Mouse (Mus musculus) liver, embryonic 14.5 days (tissue): Measurements from ENCODE around the gene Arpc3. TPM values are rescaled to one million over a fixed set of nuclear protein-coding genes. Genes with fewer than 3 reads are reported as not detected.

Experiments used
- ATAC-seq: fragments of 200-750 bp; cut with Nextera tagmentation; 2 replicates; pipeline ENCODE4 v1.8.0; 2017; ENCODE audit warnings: moderate number of reproducible peaks, mild to moderate bottlenecking, moderate library complexity; ENCODE audit not compliant: insufficient read depth
- DNase-seq, 3 experiments: peaks; one replicate each; pipeline ENCODE4 v3.0.0-alpha.2; 2012 to 2013; ENCODE audit warnings: low read depth in 3 of 3, low spot score in 3 of 3
- H3K27ac ChIP-seq: fragments of 300-500 bp; sonication (generic); 2 replicates; pipeline ENCODE4 v1.5.1; 2014; ENCODE audit warnings: moderate library complexity, mild to moderate bottlenecking, control low read depth, inconsistent platforms
- H3K27me3 ChIP-seq: fragments of 300-500 bp; sonication (generic); 2 replicates; pipeline ENCODE4 v1.6.1; 2014; ENCODE audit warnings: mild to moderate bottlenecking, low read length, moderate library complexity; ENCODE audit not compliant: control insufficient read depth, insufficient read depth
- H3K36me3 ChIP-seq: fragments of 300-500 bp; sonication (generic); replicated peaks from 2 replicates; pipeline ENCODE4 v1.6.1; 2014; ENCODE audit warnings: low read depth; ENCODE audit not compliant: control insufficient read depth, insufficient read depth
- H3K4me1 ChIP-seq, 2 experiments: fragments of 200-500 bp in 1 of 2; fragments of 300-500 bp in 1 of 2; sonication (generic) in 1 of 2; replicated peaks; 2 replicates each; pipeline ENCODE4 v1.6.1; 2012 to 2014; ENCODE audit warnings: antibody characterized with exemption in 1 of 2, inconsistent platforms in 1 of 2, low read length in 1 of 2; ENCODE audit not compliant: control insufficient read depth in 2 of 2, insufficient read depth in 2 of 2
- H3K4me2 ChIP-seq: fragments of 300-500 bp; sonication (generic); 2 replicates; pipeline ENCODE4 v1.6.1; 2014; ENCODE audit warnings: low read depth, mild to moderate bottlenecking, control low read depth, moderate library complexity
- H3K4me3 ChIP-seq, 2 experiments: fragments of 200-500 bp in 1 of 2; fragments of 300-500 bp in 1 of 2; sonication (generic) in 1 of 2; 2 replicates each; pipeline ENCODE4 v1.5.1; 2012 to 2014; ENCODE audit warnings: low read depth in 2 of 2, low read length in 2 of 2, mild to moderate bottlenecking in 2 of 2, control low read depth in 1 of 2, inconsistent platforms in 1 of 2, moderate library complexity in 1 of 2; ENCODE audit not compliant: insufficient read depth in 1 of 2
- H3K9ac ChIP-seq: fragments of 300-500 bp; sonication (generic); replicated peaks from 2 replicates; pipeline ENCODE4 v1.6.1; 2014; ENCODE audit warnings: mild to moderate bottlenecking, control low read depth, moderate library complexity
- H3K9me3 ChIP-seq: fragments of 300-500 bp; sonication (generic); 2 replicates; pipeline ENCODE4 v1.6.1; 2016; ENCODE audit warnings: low read length, mixed read lengths; ENCODE audit not compliant: control insufficient read depth
- CTCF ChIP-seq: IDR thresholded peaks from 2 replicates; pipeline ENCODE4 v1.5.1; 2016; ENCODE audit warnings: antibody characterized with exemption, low read depth, control low read depth
- EP300 ChIP-seq: IDR thresholded peaks from 2 replicates; pipeline ENCODE4 v1.6.1; 2016; ENCODE audit warnings: antibody characterized with exemption, low read depth
- WGBS: fragments of 180-500 bp; shearing (Covaris S2); extraction: QIAGEN DNeasy Blood & Tissue Kit; methylation state at CpG from one replicate; pipeline ENCODE4 v1.1.7; 2014; ENCODE audit not compliant: insufficient replicate concordance; 5-methylcytosine and 5-hydroxymethylcytosine counted together
- polyA plus RNA-seq, 2 experiments: library from polyadenylated mRNA; depleted of rRNA in 1 of 2; stranded (reverse) in 1 of 2; unstranded in 1 of 2; fragments of >200 nt; fragmentation: Nextera tagmentation in 1 of 2; extraction: Ambion mirVana in 1 of 2; gene quantifications; 2 replicates each; pipeline versions ENCODE4 v1.2.1 to v1.2.3; 2012 to 2014

The Arpc3 gene
- polyA plus RNA-seq, 2 experiments = 36.3 to 180 TPM

GRCm38 (mm10) chr5:122372878-122373277 is 18.8 kb upstream of the Arpc3 start:
- Histone ChIP-seq H3K27me3 (no peaks in the 10 kb centered on the region), H3K9me3 (no peaks in the 10 kb centered on the region), H3K27ac (peak overlapping the region; percentile 83), H3K4me2 (peak overlapping the region; percentile 86), H3K36me3 (peaks cover 16% of the 10 kb centered on the region), H3K9ac (peak overlapping the region; percentile 79), H3K4me3 (peak overlapping the region; percentile 76 to 90), H3K4me1 (peaks cover 0 to 3% of the 10 kb centered on the region in 2 experiments; a peak in 3 of 4 replicates)
- no peak for TF ChIP-seq CTCF
- TF ChIP-seq EP300 = no peak
- WGBS = 3% methylated on average over 5 of the region's 5 CpGs
- DNase-seq (no peak), ATAC-seq (no peak)

- H3K4me2 ChIP-seq = no peak overlapping the region
- no peak overlapping the region for H3K27ac ChIP-seq
- 80% methylated on average over 4 of the region's 4 CpGs for WGBS
- no peak overlapping the region for H3K4me3 ChIP-seq
- ATAC-seq (no peak), DNase-seq (no peak)
- H3K9me3 ChIP-seq = no peaks in the 10 kb centered on the region
- peaks cover 20% of the 10 kb centered on the region; the same call in 1 of the 2 replicates for H3K36me3 ChIP-seq
- H3K9ac ChIP-seq = no peak overlapping the region
- TF ChIP-seq EP300 = no peak
- TF ChIP-seq CTCF = no peak
- H3K4me1 ChIP-seq = peaks cover 0 to 3% of the 10 kb centered on the region in 2 experiments; a peak in 3 of 4 replicates
- H3K27me3 ChIP-seq = no peaks in the 10 kb centered on the region
Measured at GRCm38 (mm10) chr5:122377101-122377833, 14.4 kb upstream of the Arpc3 start.

- TF ChIP-seq EP300 (no peak), CTCF (no peak)
- H3K9me3 ChIP-seq = no peaks in the 10 kb centered on the region
- no peak overlapping the region for H3K27ac ChIP-seq
- no peak overlapping the region for H3K4me3 ChIP-seq
- peaks cover 21% of the 10 kb centered on the region; the same call in 1 of the 2 replicates for H3K36me3 ChIP-seq
- no peak for ATAC-seq
- DNase-seq = no peak
- WGBS = 88% methylated on average over 12 of the region's 12 CpGs
- H3K4me1 ChIP-seq = peaks cover 0 to 3% of the 10 kb centered on the region in 2 experiments; a peak in 3 of 4 replicates
- H3K27me3 ChIP-seq = no peaks in the 10 kb centered on the region
- no peak overlapping the region for H3K4me2 ChIP-seq
- H3K9ac ChIP-seq = no peak overlapping the region
Measured at GRCm38 (mm10) chr5:122378171-122378570, 13.5 kb upstream of the Arpc3 start.

- H3K4me3 ChIP-seq = no peak overlapping the region
- peaks cover 18% of the 10 kb centered on the region; the same call in 1 of the 2 replicates for H3K36me3 ChIP-seq
- no peak overlapping the region for H3K27ac ChIP-seq
- DNase-seq (peak; percentile 46 to 52 (median 52)), ATAC-seq (peak; percentile 64; the same call in 1 of the 2 replicates)
- H3K9me3 ChIP-seq = no peaks in the 10 kb centered on the region
- 51% methylated on average over 11 of the region's 11 CpGs for WGBS
- no peaks in the 10 kb centered on the region for H3K27me3 ChIP-seq
- TF ChIP-seq CTCF (peak; percentile 97), EP300 (no peak)
- H3K9ac ChIP-seq = no peak overlapping the region
- no peak overlapping the region for H3K4me2 ChIP-seq
- no peaks in the 10 kb centered on the region for H3K4me1 ChIP-seq
Measured at GRCm38 (mm10) chr5:122379374-122380155, 12.1 kb upstream of the Arpc3 start.

GRCm38 (mm10) chr5:122390006-122390405 is 1.7 kb upstream of the Arpc3 start:
- no peak for DNase-seq
- no peak for TF ChIP-seq EP300
- Histone ChIP-seq H3K4me1 (peaks cover 8 to 10% of the 10 kb centered on the region in 2 experiments), H3K36me3 (no peaks in the 10 kb centered on the region; the same call in 1 of the 2 replicates), H3K4me3 (no peak overlapping the region), H3K27ac (no peak overlapping the region), H3K4me2 (no peak overlapping the region), H3K27me3 (no peaks in the 10 kb centered on the region), H3K9ac (no peak overlapping the region), H3K9me3 (no peaks in the 10 kb centered on the region)
- ATAC-seq = no peak
- 77% methylated on average over 5 of the region's 5 CpGs for WGBS
